Mouse (Mus musculus) midbrain, postnatal 0 days (tissue): ENCODE data around the gene Thbs4. TPM values are rescaled to one million over a fixed set of nuclear protein-coding genes. Genes with fewer than 3 reads are reported as not detected.

Experiments
- ATAC-seq: fragments of 200-750 bp; cut with Nextera tagmentation; 2 replicates; pipeline ENCODE4 v1.8.0; 2017; ENCODE audit warnings: moderate number of reproducible peaks, mild to moderate bottlenecking, moderate TSS enrichment, moderate library complexity; ENCODE audit not compliant: low FRiP score
- DNase-seq: peaks from one replicate; pipeline ENCODE4 v3.0.0-alpha.2; 2015; ENCODE audit warnings: low spot score
- H3K27ac ChIP-seq: fragments of 300-500 bp; sonication (generic); 2 replicates; pipeline ENCODE4 v1.5.1; 2014; ENCODE audit warnings: low read depth, mild to moderate bottlenecking, low read length, mixed read lengths
- H3K27me3 ChIP-seq: fragments of 300-500 bp; sonication (generic); 2 replicates; pipeline ENCODE4 v1.6.1; 2014; ENCODE audit warnings: low read length, control low read depth, mixed read lengths; ENCODE audit not compliant: insufficient read depth
- H3K36me3 ChIP-seq: fragments of 300-500 bp; sonication (generic); 2 replicates; pipeline ENCODE4 v1.6.1; 2014; ENCODE audit warnings: low read length, control low read depth, mixed read lengths; ENCODE audit not compliant: insufficient read depth
- H3K4me1 ChIP-seq: fragments of 300-500 bp; sonication (generic); 2 replicates; pipeline ENCODE4 v1.6.1; 2014; ENCODE audit warnings: mild to moderate bottlenecking, control low read depth, antibody characterized with exemption, low read length, mixed read lengths; ENCODE audit not compliant: insufficient read depth
- H3K4me2 ChIP-seq: fragments of 300-500 bp; sonication (generic); 2 replicates; pipeline ENCODE4 v1.6.1; 2014; ENCODE audit warnings: low read depth, mild to moderate bottlenecking, low read length, mixed read lengths; ENCODE audit not compliant: poor library complexity, severe bottlenecking
- H3K4me3 ChIP-seq: fragments of 300-500 bp; sonication (generic); 2 replicates; pipeline ENCODE4 v1.5.1; 2014; ENCODE audit warnings: low read depth, mild to moderate bottlenecking, low read length, moderate library complexity
- H3K9ac ChIP-seq: fragments of 300-500 bp; sonication (generic); replicated peaks from 2 replicates; pipeline ENCODE4 v1.6.1; 2014; ENCODE audit warnings: mild to moderate bottlenecking, low read length, moderate library complexity, mixed read lengths; ENCODE audit not compliant: poor library complexity, severe bottlenecking
- H3K9me3 ChIP-seq: fragments of 300-500 bp; sonication (generic); 2 replicates; pipeline ENCODE4 v1.6.1; 2016; ENCODE audit warnings: low read length, control low read depth
- CTCF ChIP-seq: IDR thresholded peaks from 2 replicates; pipeline ENCODE4 v1.5.1; 2016; ENCODE audit warnings: antibody characterized with exemption, mild to moderate bottlenecking
- WGBS: fragments of 180-500 bp; shearing (Covaris S2); extraction: QIAGEN DNeasy Blood & Tissue Kit; methylation state at CpG from one replicate; pipeline ENCODE4 v1.1.7; 2014; 5-methylcytosine and 5-hydroxymethylcytosine counted together
- polyA plus RNA-seq: library from polyadenylated mRNA; unstranded; fragments of >200 nt; fragmentation: Nextera tagmentation; extraction: Ambion mirVana; gene quantifications from 2 replicates; pipeline ENCODE4 v1.2.1, GENCODE M21; 2015
- total RNA-seq: library from RNA; depleted of rRNA; stranded (reverse); fragments of >200 nt; gene quantifications from 2 replicates; pipeline ENCODE4 v1.2.3, GENCODE M21; 2014

Thbs4 gene
- total and polyA plus RNA-seq, 2 experiments from 2014 or later = 0.93 to 1.7 TPM

GRCm38 (mm10) chr13:92735693-92736092 lies 58.9 kb downstream of the Thbs4 start:
- Histone ChIP-seq H3K9ac (no peak overlapping the region), H3K27ac (no peak overlapping the region), H3K4me3 (no peak overlapping the region), H3K27me3 (no peaks in the 10 kb centered on the region), H3K4me2 (no peak overlapping the region), H3K9me3 (no peaks in the 10 kb centered on the region), H3K36me3 (no peaks in the 10 kb centered on the region), H3K4me1 (no peaks in the 10 kb centered on the region)
- ATAC-seq = no peak
- no peak for DNase-seq
- no peak for TF ChIP-seq CTCF
- WGBS = 67% methylated on average over 1 of the region's 1 CpGs

GRCm38 (mm10) chr13:92733741-92734140 lies 60.9 kb downstream of the Thbs4 start:
- ATAC-seq = peak; percentile 45; the same call in 1 of the 2 replicates
- DNase-seq = peak; percentile 88
- 74% methylated on average over 11 of the region's 11 CpGs for WGBS
- Histone ChIP-seq H3K27me3 (no peaks in the 10 kb centered on the region), H3K4me1 (no peaks in the 10 kb centered on the region), H3K36me3 (no peaks in the 10 kb centered on the region), H3K9ac (no peak overlapping the region), H3K9me3 (no peaks in the 10 kb centered on the region), H3K4me3 (no peak overlapping the region), H3K4me2 (no peak overlapping the region), H3K27ac (no peak overlapping the region)
- no peak for TF ChIP-seq CTCF

GRCm38 (mm10) chr13:92733252-92733651 lies 61.4 kb downstream of the Thbs4 start:
- WGBS = 36% methylated on average over 9 of the region's 9 CpGs

GRCm38 (mm10) chr13:92732836-92733235 lies 61.8 kb downstream of the Thbs4 start:
- Histone ChIP-seq H3K9me3 (no peaks in the 10 kb centered on the region), H3K4me1 (no peaks in the 10 kb centered on the region), H3K36me3 (no peaks in the 10 kb centered on the region), H3K9ac (no peak overlapping the region), H3K4me3 (no peak overlapping the region), H3K27me3 (no peaks in the 10 kb centered on the region), H3K4me2 (no peak overlapping the region), H3K27ac (no peak overlapping the region)
- WGBS = 82% methylated on average over 5 of the region's 5 CpGs
- no peak for ATAC-seq
- no peak for TF ChIP-seq CTCF
- DNase-seq = no peak

More at GRCm38 (mm10) chr13:92733252-92733651, 61.4 kb downstream of the Thbs4 start:
- peak; percentile 18; the same call in 1 of the 2 replicates for ATAC-seq
- Histone ChIP-seq H3K27ac (no peak overlapping the region), H3K9me3 (no peaks in the 10 kb centered on the region), H3K9ac (no peak overlapping the region), H3K27me3 (no peaks in the 10 kb centered on the region), H3K4me2 (no peak overlapping the region), H3K36me3 (no peaks in the 10 kb centered on the region), H3K4me1 (no peaks in the 10 kb centered on the region), H3K4me3 (no peak overlapping the region)
- TF ChIP-seq CTCF = peak; percentile 53
- DNase-seq = peak; percentile 78

GRCm38 (mm10) chr13:92731811-92732210 lies 62.8 kb downstream of the Thbs4 start:
- H3K4me3 ChIP-seq = no peak overlapping the region
- 88% methylated on average over 6 of the region's 6 CpGs for WGBS
- H3K4me2 ChIP-seq = no peak overlapping the region
- no peaks in the 10 kb centered on the region for H3K4me1 ChIP-seq
- no peak for TF ChIP-seq CTCF
- no peaks in the 10 kb centered on the region for H3K27me3 ChIP-seq
- ATAC-seq (no peak), DNase-seq (peak; percentile 29)
- H3K27ac ChIP-seq = no peak overlapping the region
- no peaks in the 10 kb centered on the region for H3K36me3 ChIP-seq
- no peaks in the 10 kb centered on the region for H3K9me3 ChIP-seq
- H3K9ac ChIP-seq = no peak overlapping the region

GRCm38 (mm10) chr13:92729811-92730210 lies 64.8 kb downstream of the Thbs4 start:
- Histone ChIP-seq H3K9me3 (no peaks in the 10 kb centered on the region), H3K27ac (no peak overlapping the region), H3K4me2 (no peak overlapping the region), H3K36me3 (no peaks in the 10 kb centered on the region), H3K27me3 (no peaks in the 10 kb centered on the region), H3K4me3 (no peak overlapping the region), H3K9ac (no peak overlapping the region), H3K4me1 (no peaks in the 10 kb centered on the region)
- ATAC-seq (no peak), DNase-seq (no peak)
- 68% methylated on average over 13 of the region's 13 CpGs for WGBS
- TF ChIP-seq CTCF = no peak
